Mouse (Mus musculus) 3T3-L1 (cell line): Measurements from ENCODE around the gene Ankrd35.
"Not testable (repeated sequence)": the region's sequence is repeated elsewhere in the genome, so short reads cannot be mapped to it uniquely, and the experiment has no call there.

Experiments
- DNase-seq: peaks from one replicate; pipeline ENCODE4 v3.0.0-alpha.2; 2015; ENCODE audit warnings: low read depth, low spot score

The Ankrd35 gene

GRCm38 (mm10) chr3:96673514-96673913 is 3.6 kb downstream of the Ankrd35 start:
- no peak for DNase-seq

GRCm38 (mm10) chr3:96674442-96674841 is 4.5 kb downstream of the Ankrd35 start:
- peak; percentile 97 for DNase-seq

GRCm38 (mm10) chr3:96675171-96675570 is 5.2 kb downstream of the Ankrd35 start:
- peak; percentile 69 for DNase-seq

- DNase-seq = peak; percentile 60
Measured at GRCm38 (mm10) chr3:96675690-96676089, 5.8 kb downstream of the Ankrd35 start.

GRCm38 (mm10) chr3:96678456-96678855 is 8.5 kb downstream of the Ankrd35 start:
- DNase-seq = no peak

- peak; percentile 86 for DNase-seq
Measured at GRCm38 (mm10) chr3:96679159-96679674, 9.3 kb downstream of the Ankrd35 start.

- DNase-seq = no peak
Measured at GRCm38 (mm10) chr3:96680269-96680956, 10.5 kb downstream of the Ankrd35 start.

GRCm38 (mm10) chr3:96683496-96683895 is 13.6 kb downstream of the Ankrd35 start:
- no peak for DNase-seq

- DNase-seq = no peak
Measured at GRCm38 (mm10) chr3:96684151-96684821, 14.4 kb downstream of the Ankrd35 start.

GRCm38 (mm10) chr3:96684822-96685156 is 14.9 kb downstream of the Ankrd35 start:
- DNase-seq = no peak

GRCm38 (mm10) chr3:96686057-96686456 is 16.1 kb downstream of the Ankrd35 start:
- DNase-seq = not testable (repeated sequence)

- no peak for DNase-seq
Measured at GRCm38 (mm10) chr3:96688854-96689253, 18.9 kb downstream of the Ankrd35 start.

GRCm38 (mm10) chr3:96690298-96690697 is 20.4 kb downstream of the Ankrd35 start:
- peak; percentile 29 for DNase-seq

GRCm38 (mm10) chr3:96692506-96692905 is 22.6 kb downstream of the Ankrd35 start:
- peak; percentile 62 for DNase-seq

- no peak for DNase-seq
Measured at GRCm38 (mm10) chr3:96693579-96693978, 23.6 kb downstream of the Ankrd35 start.

GRCm38 (mm10) chr3:96696198-96696765 is 26.4 kb downstream of the Ankrd35 start, which contains the start of gene Pias3:
TSS of gene Pias3 (plus strand) at chr3:96696384.
- peak; percentile 88 for DNase-seq

- DNase-seq = peak; percentile 86
Measured at GRCm38 (mm10) chr3:96696766-96697732, 27.1 kb downstream of the Ankrd35 start.

- no peak for DNase-seq
Measured at GRCm38 (mm10) chr3:96698993-96699690, 29.2 kb downstream of the Ankrd35 start.

- peak; percentile 69 for DNase-seq
Measured at GRCm38 (mm10) chr3:96700376-96700775, 30.4 kb downstream of the Ankrd35 start.

GRCm38 (mm10) chr3:96701003-96701402 is 31.1 kb downstream of the Ankrd35 start:
- no peak for DNase-seq

GRCm38 (mm10) chr3:96704778-96705177 is 34.8 kb downstream of the Ankrd35 start:
- DNase-seq = no peak
